Mouse (Mus musculus) CD4-positive helper T cell, adult 2 months (primary cell): ENCODE measurements around the gene Mfap4.

Experiments
- DNase-seq: peaks from one replicate; pipeline ENCODE4 v3.0.0-alpha.2; 2012; ENCODE audit warnings: low read depth, missing footprints, low spot score

Mfap4 gene

GRCm38 (mm10) chr11:61514953-61515352 is 29.7 kb downstream of the Mfap4 start:
- peak; percentile 16 for DNase-seq

- no peak for DNase-seq
Measured at GRCm38 (mm10) chr11:61517971-61518370, 32.7 kb downstream of the Mfap4 start.

- no peak for DNase-seq
Measured at GRCm38 (mm10) chr11:61518871-61519270, 33.6 kb downstream of the Mfap4 start.

GRCm38 (mm10) chr11:61519484-61520107 is 34.4 kb downstream of the Mfap4 start:
- no peak for DNase-seq

- no peak for DNase-seq
Measured at GRCm38 (mm10) chr11:61526872-61527271, 41.6 kb downstream of the Mfap4 start.

GRCm38 (mm10) chr11:61529268-61529713 is 44.1 kb downstream of the Mfap4 start:
- no peak for DNase-seq

GRCm38 (mm10) chr11:61532820-61533219 is 47.6 kb downstream of the Mfap4 start:
- DNase-seq: no peak

GRCm38 (mm10) chr11:61533571-61533970 is 48.3 kb downstream of the Mfap4 start:
- DNase-seq: no peak

- DNase-seq: no peak
Measured at GRCm38 (mm10) chr11:61535530-61535929, 50.3 kb downstream of the Mfap4 start.

- no peak for DNase-seq
Measured at GRCm38 (mm10) chr11:61536952-61537351, 51.7 kb downstream of the Mfap4 start.

- DNase-seq: no peak
Measured at GRCm38 (mm10) chr11:61537362-61537761, 52.1 kb downstream of the Mfap4 start.
